Mouse (Mus musculus): Measurements from ENCODE around the gene Uhrf1bp1. TPM values are rescaled to one million over a fixed set of nuclear protein-coding genes. Genes with fewer than 3 reads are reported as not detected.
A peak's percentile ranks its signal among the peaks of the same experiment; 100 is the strongest.
"Not testable (repeated sequence)": the region's sequence is repeated elsewhere in the genome, so short reads cannot be mapped to it uniquely, and the experiment has no call there.

Gene Uhrf1bp1
- total RNA-seq (2021), result 24.4 and 29.9 TPM in 2 replicates
- long read RNA-seq, experiment 1, full-length matches to known transcripts, result 2 of 2 reads
- long read RNA-seq, experiment 1, partial matches to known transcripts, result 0 of 2 reads
- long read RNA-seq, experiment 1, other reads (novel, unspliced or antisense), result 0 of 2 reads
- long read RNA-seq, experiment 2, full-length matches to known transcripts, result 1 of 8 reads
- long read RNA-seq, experiment 2, partial matches to known transcripts, result 7 of 8 reads
- long read RNA-seq, experiment 2, other reads (novel, unspliced or antisense), result 0 of 8 reads

DNA sequence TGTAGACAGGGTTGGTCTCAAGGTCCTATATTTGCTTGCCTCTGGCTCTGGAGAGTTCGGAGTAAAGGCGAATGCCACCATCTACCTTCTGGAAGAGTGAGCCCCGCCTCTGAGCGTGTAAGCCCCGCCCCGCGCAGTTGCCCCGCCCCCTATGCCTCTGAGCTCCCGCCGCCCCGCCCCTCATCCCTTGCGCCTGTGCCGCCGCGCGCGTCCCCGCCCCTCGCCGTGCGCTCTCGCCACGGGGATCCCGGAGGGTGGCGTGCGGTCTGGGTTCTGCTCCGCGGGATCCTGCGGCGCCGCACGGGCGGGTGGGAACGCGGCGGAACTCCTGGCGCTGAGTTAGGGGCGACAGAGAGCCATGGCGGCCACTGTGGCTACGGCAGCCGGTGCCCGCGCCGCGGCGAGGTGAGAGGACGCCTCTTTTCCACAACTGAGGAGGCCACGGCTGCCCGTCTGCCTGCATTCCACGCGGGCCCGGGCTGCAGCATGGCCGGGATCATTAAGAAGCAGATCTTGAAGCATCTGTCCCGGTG is at the start of gene Uhrf1bp1:
Uhrf1bp1 (plus strand) TSS at position 177 of the 533 bp plus-strand sequence.
- DNase-seq, result peak; percentile 93

DNA sequence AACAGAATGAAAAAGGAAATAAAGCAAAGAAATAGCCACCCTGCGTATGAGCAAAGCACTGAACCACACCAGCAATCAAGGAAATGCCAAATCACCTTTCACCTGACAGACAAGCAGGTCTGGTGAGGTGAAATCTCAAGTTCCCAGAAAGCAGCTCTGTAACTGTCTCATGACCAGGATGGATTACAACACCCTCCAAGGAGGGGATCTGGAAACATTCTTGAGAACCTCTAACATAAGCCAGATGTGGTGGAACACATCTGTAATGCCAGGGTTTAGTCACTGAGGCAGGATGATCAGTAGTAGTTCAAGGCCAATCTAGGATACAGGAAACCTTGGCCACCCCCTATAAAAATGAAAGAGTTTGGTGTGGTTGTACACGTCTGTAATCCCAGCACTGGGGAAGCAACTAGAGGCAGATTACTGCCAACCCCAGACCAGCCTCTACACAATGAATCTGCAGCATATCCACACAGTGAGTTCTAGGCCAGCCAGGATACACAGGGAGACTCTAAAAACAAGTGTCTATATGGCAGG is 48.6 kb upstream of the Uhrf1bp1 start:
- no peak for DNase-seq

DNA sequence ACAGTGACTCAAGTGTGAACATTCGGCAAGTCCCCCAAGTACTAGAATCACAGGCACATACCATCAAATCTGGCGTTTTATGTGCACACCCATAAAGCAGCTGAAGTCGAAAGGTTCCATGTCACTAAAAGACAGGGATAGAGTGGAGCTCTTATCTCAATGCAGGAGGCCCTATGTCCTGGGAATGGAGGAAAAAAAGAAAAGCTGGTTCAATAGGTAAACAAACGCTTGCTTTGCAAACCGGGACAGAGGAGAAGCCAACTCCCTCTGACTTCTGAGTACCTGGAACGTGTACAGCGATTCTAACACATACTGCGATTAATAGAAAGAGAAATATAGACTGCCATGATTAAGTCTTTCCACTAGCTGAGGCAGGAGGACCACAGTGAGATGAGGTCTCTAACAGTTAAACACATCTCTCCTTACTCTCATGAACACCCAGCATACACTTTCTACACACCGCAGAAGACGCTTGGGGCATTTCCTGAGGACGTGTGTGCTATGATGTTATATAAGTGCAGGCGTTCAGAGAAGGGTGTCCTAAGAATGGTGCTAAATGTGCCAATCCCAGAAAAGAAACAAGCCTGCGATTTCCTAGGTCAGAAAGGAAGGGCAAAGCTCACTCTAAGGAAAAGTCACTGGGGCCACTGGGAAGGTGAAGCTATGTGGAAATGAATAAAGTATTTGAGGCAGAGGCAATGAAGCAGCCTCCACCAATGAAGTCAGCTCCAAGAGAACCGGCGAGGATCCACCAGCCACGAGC is 45.5 kb upstream of the Uhrf1bp1 start:
- no peak for DNase-seq

GRCm38 (mm10) chr17:27811980-27812379 is 44.3 kb upstream of the Uhrf1bp1 start:
- DNase-seq, result no peak

GRCm38 (mm10) chr17:27814606-27815005 is 41.6 kb upstream of the Uhrf1bp1 start:
- no peak for DNase-seq

DNA sequence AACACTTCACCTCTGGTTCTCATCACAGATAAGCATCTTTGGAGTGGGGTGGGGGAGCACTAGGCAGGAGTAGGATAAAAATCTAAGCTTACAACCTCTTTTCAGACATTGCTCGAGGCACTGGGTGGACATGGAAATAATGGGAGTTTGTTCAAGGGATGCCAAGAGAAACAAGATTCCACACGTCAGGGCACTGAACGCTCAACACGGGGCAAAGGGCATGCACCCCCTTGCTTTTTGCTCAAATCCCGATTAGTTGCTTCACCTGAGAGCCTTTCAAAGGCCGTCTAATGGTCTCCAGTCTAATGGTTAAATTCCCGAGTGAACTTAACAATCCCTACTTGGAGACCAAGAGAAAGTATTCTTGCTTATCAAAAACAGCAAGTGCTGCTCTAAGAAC is 37.2 kb upstream of the Uhrf1bp1 start:
- DNase-seq, result no peak

DNA sequence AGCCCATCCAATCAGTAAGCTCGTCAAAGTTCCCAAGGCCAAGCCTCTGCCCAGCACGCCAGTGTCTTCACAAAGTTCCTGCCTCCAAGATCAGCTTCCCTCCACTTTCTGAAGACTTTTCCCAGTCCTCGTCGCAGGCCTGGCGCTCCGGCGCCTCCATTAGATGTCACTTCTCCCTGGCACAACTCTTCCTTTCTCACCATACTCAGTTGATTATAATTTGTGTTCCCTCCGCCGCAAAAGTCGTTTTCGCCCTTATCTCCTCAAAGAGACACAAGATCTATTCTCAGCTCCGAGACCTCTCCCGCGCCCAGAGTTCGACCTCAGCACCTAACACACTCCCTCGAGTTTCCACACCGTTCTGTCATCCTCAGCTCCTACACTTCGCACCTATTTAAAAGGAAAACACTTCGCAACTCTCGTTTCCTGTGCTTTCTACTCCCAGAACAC is 36.7 kb upstream of the Uhrf1bp1 start:
- peak; percentile 61 for DNase-seq

- peak; percentile 78 for DNase-seq
Observed at GRCm38 (mm10) chr17:27819971-27820567, 36.2 kb upstream of the Uhrf1bp1 start.

- peak; percentile 99 for DNase-seq
Observed at GRCm38 (mm10) chr17:27820568-27821406, 35.5 kb upstream of the Uhrf1bp1 start, which contains the start of gene D17Wsu92e. Gene D17Wsu92e, minus strand, starts transcription at chr17:27820648.

- peak; percentile 45 for DNase-seq
Observed at GRCm38 (mm10) chr17:27821407-27822338, 34.6 kb upstream of the Uhrf1bp1 start.

GRCm38 (mm10) chr17:27823142-27823905 is 32.9 kb upstream of the Uhrf1bp1 start:
- DNase-seq, result no peak

GRCm38 (mm10) chr17:27824941-27825340 is 31.3 kb upstream of the Uhrf1bp1 start:
- DNase-seq, result no peak

DNA sequence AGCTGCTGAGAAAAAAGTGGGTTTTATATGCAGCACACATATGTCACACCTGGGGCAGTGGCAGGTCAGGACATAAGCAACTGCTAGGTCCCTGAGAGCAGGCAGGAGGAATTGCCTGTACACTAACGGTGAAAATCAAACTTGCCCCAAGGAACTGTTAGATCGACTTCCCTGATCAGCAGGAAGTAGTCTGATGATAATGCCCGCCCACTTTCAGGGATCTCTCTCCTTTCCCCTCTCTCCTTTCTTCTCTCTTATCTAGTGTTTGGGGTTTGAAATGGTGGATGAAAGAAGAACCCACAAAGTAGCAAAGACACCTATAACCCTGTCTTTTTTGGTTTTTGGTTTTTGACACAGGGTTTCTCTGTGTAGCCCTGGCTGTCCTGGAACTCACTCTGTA is 30.7 kb upstream of the Uhrf1bp1 start:
- DNase-seq, result no peak

- DNase-seq, result peak; percentile 92
Observed at GRCm38 (mm10) chr17:27825984-27826905, 30.0 kb upstream of the Uhrf1bp1 start.

DNA sequence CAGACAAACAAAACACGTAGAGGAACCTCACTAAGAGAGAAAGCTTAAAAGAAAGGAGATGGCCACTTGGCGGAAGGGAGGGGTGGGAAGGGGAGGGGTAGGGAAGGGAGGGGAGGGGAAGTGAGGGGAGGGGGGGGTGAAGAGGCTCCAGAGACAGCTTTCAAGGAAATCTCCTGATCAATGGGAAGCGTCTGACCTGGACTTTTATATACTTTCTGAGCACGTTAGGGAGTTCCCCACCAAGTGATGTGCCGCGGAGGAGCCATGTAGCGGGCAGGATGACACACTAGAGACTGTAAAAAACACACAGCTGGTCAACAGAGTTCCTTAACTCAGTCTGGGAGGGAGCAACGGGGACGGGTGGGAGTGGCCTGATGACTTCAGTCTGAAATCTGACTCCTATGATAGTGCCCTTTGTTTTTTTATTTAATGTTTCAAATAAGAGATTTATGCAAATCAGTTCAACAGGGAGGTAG is 29.3 kb upstream of the Uhrf1bp1 start:
- peak; percentile 74 for DNase-seq

DNA sequence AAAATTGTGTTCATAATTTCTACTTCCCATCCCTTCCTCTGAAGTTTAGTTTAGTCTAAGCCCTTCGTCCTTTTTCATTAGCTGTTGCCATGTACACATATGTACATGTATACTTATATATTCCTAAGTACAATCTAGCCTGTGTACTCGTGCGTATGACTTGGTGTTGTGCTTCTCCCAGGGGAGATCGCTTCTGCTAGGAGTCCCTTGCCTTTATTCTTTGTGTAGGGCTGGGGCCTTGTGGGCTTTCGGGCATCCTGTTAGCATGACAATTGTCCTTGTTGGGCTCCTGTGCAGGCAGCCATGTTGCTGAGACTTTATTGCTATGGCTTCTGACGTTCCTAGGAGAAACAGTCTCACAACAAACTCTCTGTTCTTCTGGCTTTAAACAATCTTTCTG is 28.7 kb upstream of the Uhrf1bp1 start:
- DNase-seq, result no peak

DNA sequence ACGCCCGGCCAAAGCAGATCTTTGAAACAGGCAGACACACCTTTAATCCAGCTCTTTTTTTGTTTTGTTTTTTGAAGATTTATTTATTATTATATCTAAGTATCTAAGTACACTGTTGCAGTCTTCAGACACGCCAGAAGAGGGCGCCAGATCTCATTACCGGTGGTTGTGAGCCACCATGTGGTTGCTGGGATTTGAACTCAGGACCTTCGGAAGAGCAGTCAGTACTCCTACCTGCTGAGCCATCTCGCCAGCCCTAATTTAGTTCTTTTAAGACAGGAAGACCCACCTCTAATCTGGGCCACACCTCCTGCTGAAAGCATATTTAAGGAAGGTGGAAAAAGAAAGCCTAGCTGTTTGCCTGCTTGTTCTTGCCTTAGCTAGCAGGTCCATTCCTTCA is 25.8 kb upstream of the Uhrf1bp1 start:
- no peak for DNase-seq

DNA sequence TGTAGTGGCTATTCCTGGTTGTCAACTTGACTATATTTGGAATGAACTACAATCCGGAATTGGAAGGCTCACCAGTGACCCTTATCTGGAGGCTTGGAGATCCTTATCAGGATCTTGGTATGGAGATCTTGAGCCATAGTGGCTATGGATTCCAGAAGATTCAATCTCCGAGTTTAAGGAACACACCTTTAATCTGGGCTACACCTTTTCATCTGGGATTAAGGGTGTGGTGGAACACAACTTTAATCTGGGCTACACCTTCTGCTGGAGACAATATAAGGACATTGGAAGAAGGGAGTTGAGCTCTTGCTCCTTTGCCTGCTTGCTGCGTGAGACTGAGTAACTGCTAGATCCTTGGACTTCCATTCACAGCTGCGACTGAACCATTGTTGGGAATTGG is 18.4 kb upstream of the Uhrf1bp1 start, which contains the start of gene Snrpc:
Snrpc (plus strand) TSS at position 301 of the 400 bp plus-strand sequence.
- not testable (repeated sequence) for DNase-seq
